Mouse (Mus musculus) myocyte (in vitro differentiated cells): ENCODE data around the gene AL732309.1.

Experiments used
- MYOD1 ChIP-seq, 3 experiments: IDR thresholded peaks; one replicate each; pipeline ENCODE4 v1.6.1; 2011; ENCODE audit warnings: control low read depth in 2 of 3, low read depth in 2 of 3, mild to moderate bottlenecking in 2 of 3, moderate library complexity in 1 of 3; ENCODE audit not compliant: insufficient read length in 2 of 3, control insufficient read depth in 1 of 3
- POLR2A ChIP-seq: IDR thresholded peaks from one replicate; pipeline ENCODE4 v1.6.1; 2011; ENCODE audit warnings: low read depth, mild to moderate bottlenecking, control low read depth, moderate library complexity; ENCODE audit not compliant: insufficient read length
- REST ChIP-seq: IDR thresholded peaks from one replicate; pipeline ENCODE4 v1.6.1; 2011; ENCODE audit warnings: mild to moderate bottlenecking, control low read depth, moderate library complexity; ENCODE audit not compliant: insufficient read depth, insufficient read length
- TCF12 ChIP-seq: IDR thresholded peaks from one replicate; pipeline ENCODE4 v1.6.1; 2011; ENCODE audit warnings: mild to moderate bottlenecking, control low read depth; ENCODE audit not compliant: poor library complexity, insufficient read depth, severe bottlenecking
- TCF3 ChIP-seq: IDR thresholded peaks from one replicate; pipeline ENCODE4 v1.6.1; 2011; ENCODE audit warnings: low read depth, control low read depth; ENCODE audit not compliant: insufficient read length
- USF1 ChIP-seq: IDR thresholded peaks from one replicate; pipeline ENCODE4 v1.6.1; 2011; ENCODE audit warnings: low read depth, mild to moderate bottlenecking, control low read depth, moderate library complexity

DNA sequence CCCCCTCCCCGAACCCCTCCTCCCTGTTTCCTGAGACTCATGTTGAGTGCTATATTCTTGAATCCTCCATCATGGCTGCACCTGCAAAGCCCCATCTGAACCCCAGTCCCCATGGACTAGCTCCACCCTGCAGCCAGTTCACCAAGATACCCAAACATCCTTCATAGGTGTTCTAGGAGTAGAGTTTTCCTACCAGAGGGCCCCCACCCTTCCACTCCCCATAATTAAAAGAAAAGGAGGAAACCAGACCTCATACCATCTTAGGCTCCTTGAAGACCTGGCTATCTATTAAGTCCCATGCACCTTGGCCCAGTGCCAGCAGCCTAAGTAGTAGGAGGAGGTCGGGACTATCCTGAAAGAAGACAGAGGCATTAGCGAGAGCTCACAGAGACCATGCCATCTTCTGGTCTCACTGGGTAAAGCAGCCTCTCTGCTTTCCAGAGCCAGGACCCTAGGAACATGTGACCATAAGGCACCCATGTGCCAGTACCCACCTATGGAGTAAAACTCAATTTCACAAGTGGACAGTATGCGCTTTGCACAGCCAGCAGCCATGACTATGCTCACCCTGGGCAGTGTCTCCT lies 42.9 kb downstream of the AL732309.1 start:
- TF ChIP-seq POLR2A, result no peak
- TF ChIP-seq REST, result no peak
- TF ChIP-seq TCF12, result no peak
- no peak for TF ChIP-seq MYOD1 (IDR thresholded peaks at IDR 0.05; ENCODE audit: control insufficient read depth in 1 of 3, insufficient read length in 2 of 3, low read depth in 2 of 3)
- TF ChIP-seq USF1, result no peak
- no peak for TF ChIP-seq TCF3
